In genomic region chr5:53146684-53147061, GRCm38 (mm10) we compare ENCODE assay signal across 20 mouse cellular contexts.
A peak's percentile ranks its signal among the peaks of the same experiment; 100 is the strongest.
DNase-seq lines count a peak whose midpoint lies in the region; TF ChIP-seq lines count a peak whose summit lies in the region.
"Had no signal": no experiment of that assay in that cellular context is flagged by ENCODE, and none has a peak within 500 bp of the region (broad histone marks: within the 10 kb centered on the region; RNA-seq: fewer than 3 reads in every experiment).

No protein-coding gene starts in this region.

- peaks cover 30% of the 10 kb centered on the region for H3K4me1 ChIP-seq in heart, embryonic 10.5 days

- WGBS in heart, embryonic 10.5 days, result 64% methylated on average over 4 of the region's 4 CpGs

- peak overlapping the region; percentile 47; the same call in 1 of the 2 replicates for H3K27ac ChIP-seq in heart, embryonic 10.5 days
- H3K27ac ChIP-seq in left cerebral cortex, adult 2 months, result peak overlapping the region; percentile 60
- H3K27ac ChIP-seq: heart, adult 2 months; hindbrain, embryonic 14.5 days; macrophage had no signal

- peak; percentile 37 for DNase-seq in embryo, embryonic 11 days
- DNase-seq in embryo, embryonic 10.5 days (ENCODE audit: low spot score), result no peak
- DNase-seq in heart, embryonic 10.5 days (ENCODE audit: low spot score), result no peak
- no peak for DNase-seq in heart, postnatal 4 days
- no peak for DNase-seq in left cerebral cortex, adult 2 months (ENCODE audit: extremely low spot score in 1 of 2, low spot score in 2 of 2)
- no peak for DNase-seq in left cerebral cortex, postnatal 14 days (ENCODE audit: low spot score in 2 of 2)
- DNase-seq in brain, adult 2 months (ENCODE audit: low read depth, low spot score), result peak; percentile 61
- DNase-seq: adrenal gland, postnatal 36 days; cerebellum, adult 11 months; cerebellum, postnatal 25 days; gastrocnemius, postnatal 36 days; heart, adult 2 months; liver, postnatal 0 days; right cerebral cortex, postnatal 14 days; thymus, postnatal 14 days had no signal

- intact Hi-C loops in left cerebral cortex, adult 2 months (cut with DNase I), result no loop called here
- intact Hi-C loops in left cerebral cortex, postnatal 14 days (cut with DNase I), result loop anchor here (5.0 kb wide), 1 partner anchor 66 kb away; the partner anchor contains the start of gene Sel1l3

- H3K9me3 ChIP-seq in heart, embryonic 10.5 days, result no peaks in the 10 kb centered on the region
- H3K9me3 ChIP-seq: embryonic facial prominence, embryonic 10.5 days had no signal

- H3K27me3 ChIP-seq in heart, embryonic 10.5 days (ENCODE audit: insufficient read depth, poor library complexity, severe bottlenecking), result no peaks in the 10 kb centered on the region
- H3K27me3 ChIP-seq: Patski had no signal

- 0 out of 2 replicates have a peak, but pooled peaks cover 3% of the 10 kb centered on the region for H3K36me3 ChIP-seq in heart, embryonic 10.5 days
- H3K36me3 ChIP-seq: embryonic facial prominence, embryonic 10.5 days; G1E had no signal

- H3K4me3 ChIP-seq in heart, embryonic 10.5 days, result no peak overlapping the region
- H3K4me3 ChIP-seq in left cerebral cortex, adult 2 months, result no peak overlapping the region
- H3K4me3 ChIP-seq: embryonic facial prominence, embryonic 10.5 days; heart, adult 2 months had no signal

- TF ChIP-seq CTCF in left cerebral cortex, adult 2 months (IDR thresholded peaks at IDR 0.05), result no peak

Comparison
In these comparisons a context has a peak if more than half of its experiments do, and no peak if none do; other contexts are left out.
1. DNase-seq: peak in embryo, embryonic 11 days (single experiment) and brain, adult 2 months (single experiment); none in embryo, embryonic 10.5 days (single experiment), heart, embryonic 10.5 days (single experiment), heart, postnatal 4 days (single experiment), left cerebral cortex, adult 2 months (0 of 2) and left cerebral cortex, postnatal 14 days (0 of 2).